Mouse (Mus musculus) naive thymus-derived CD4-positive, alpha-beta T cell, adult 2 months (primary cell): ENCODE data around the gene Psma5.
"Not testable (repeated sequence)": the region's sequence is repeated elsewhere in the genome, so short reads cannot be mapped to it uniquely, and the experiment has no call there.

Experiments used
- DNase-seq: peaks from one replicate; pipeline ENCODE4 v3.0.0-alpha.2; 2011; ENCODE audit warnings: low read depth

Gene Psma5

DNA sequence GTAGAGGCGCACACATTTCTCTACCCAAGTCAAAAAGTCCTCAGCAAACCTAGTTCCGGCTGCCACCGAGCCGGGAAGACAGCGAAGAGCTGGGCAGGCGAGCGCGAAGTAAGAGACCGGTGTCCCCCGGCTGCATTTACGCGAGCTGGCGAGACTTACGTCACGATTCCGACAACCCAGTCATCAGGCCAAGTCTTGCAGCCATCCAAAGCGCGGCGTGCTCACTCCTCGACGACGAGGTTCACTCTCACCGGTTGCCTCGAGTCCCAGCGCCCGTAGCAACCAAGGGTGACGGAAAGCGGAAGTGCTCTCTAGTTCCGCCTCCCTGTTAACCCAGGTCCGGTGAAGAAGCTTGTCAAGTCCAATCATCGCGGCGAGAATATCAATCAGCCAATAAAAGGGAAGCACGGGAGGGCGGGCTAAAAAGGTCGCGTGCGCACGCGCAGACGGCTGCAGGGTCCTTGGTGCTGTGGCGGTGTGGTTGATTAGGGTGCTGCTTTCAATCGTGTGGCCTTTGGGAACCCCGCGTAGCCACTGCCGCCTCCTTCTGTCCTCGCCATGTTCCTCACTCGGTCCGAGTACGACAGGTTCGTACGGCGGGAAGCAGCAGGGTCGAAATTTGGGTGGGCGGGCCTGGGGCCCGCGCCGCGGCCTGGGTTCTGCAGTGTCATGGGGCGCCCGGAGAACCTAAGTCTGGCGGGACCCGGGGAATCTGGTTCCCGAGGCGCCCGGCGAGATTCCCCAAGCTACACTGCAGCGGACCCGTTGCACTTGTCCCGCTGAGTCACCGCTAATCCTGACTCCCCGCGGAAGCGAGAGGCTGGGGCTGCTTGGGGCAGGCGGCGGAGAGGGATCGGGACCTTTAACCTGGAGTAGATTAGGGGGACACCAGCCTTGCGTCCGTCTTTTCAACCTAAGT, at the start of gene Psma5:
Gene Psma5, plus strand, starts transcription at position 208 of the 919 bp plus-strand sequence.
- peak; percentile 98 for DNase-seq

DNA sequence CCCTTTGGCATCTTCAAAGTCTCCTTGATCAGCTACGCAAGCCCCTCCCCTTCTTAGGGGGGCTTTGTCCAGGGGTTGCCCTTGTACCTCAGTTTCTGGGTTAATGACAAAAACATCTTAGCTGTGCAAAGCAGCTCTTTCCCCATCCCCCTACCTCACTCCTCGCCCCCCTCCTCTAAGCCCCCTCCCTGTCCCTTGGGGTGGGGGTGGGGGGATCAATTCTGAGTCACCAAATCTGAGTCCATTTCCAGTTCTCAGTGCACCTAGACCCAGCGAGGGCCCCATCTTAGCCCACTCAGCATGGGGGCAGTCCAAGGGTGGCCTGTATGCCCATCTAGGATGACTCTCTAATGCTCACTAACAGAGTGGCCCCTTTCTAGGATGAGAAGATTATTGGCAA, 47.7 kb upstream of the Psma5 start:
- no peak for DNase-seq

DNA sequence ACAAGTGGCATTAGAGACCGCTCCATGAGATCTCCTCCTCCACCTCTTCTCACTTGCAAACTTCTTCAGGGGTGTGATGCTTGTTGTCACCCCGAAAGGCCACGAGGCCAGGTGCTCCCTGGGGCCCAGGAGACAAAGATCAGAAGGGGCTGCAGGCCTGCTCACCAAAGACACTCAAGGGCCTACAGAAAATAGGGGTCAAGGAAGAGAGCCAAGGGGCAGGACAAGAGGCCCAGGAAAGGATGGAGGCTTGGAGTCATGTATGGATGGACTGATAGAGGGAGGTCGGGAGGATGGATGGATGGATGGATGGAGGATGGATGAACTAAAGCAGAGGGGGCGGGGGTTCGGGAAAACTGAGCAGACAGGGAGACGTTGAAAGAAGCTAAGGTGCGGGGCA, 47.2 kb upstream of the Psma5 start:
- peak; percentile 30 for DNase-seq

DNA sequence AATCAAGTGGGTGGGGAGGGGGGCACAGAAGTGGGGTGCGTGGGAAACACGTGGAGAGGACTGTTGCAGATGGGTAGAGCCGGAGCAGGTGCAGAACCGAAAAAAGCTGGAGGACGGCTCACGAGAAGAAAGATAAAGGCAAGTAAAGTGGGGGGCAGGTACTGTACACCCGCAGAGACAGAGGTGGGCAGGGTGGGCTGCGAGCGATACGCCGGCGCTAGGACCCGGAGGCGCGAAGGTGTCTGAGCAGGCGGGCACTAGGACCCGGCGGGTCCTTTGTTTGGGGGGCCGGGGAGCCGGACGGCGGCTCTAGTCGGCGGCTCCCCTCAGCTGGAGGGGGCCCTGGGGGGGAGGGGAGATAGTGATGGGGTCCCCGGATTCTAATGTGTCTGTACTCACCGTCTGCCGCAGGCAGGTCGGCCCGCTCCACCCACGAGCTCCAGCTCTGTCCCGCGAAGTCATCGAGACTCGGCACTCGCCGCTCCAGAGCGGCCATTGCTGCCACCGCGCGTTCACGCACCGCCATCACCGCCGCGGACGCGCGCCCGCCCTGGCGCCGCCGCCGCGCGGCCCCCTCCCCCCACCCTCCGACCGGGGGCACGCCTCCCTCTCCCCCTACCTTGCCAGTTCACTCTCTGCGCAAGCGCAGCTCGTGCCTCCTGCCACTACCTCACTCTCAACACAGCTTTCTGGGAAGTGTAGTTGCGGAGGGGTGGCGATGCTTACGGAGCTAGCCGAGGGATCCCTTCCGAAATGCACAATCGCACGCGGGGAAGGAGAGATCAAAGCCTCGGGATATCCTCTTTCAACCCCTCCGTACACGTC, 46.6 kb upstream of the Psma5 start:
- DNase-seq: peak; percentile 98

DNA sequence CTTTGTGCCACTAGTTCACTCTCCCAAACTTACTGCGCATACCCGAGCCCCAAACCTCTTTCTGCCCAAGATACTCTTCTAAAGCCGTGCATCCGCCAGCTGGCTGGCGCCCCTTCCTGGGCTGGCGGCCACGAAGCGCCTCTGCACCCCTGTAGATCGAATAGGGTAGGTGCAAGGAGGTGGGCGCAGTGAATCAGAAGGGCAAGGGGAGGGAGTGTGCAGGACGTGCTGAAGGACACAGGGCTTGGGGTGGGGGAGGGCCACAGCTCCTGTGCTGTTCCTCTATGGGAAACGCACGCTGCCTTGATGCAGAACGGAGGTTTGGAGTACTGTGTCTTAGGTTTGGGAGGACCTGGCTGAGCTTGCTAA, 46.0 kb upstream of the Psma5 start, which contains the start of gene Atxn7l2:
Gene Atxn7l2, minus strand, starts transcription at position 164 of the 369 bp plus-strand sequence.
- no peak for DNase-seq

DNA sequence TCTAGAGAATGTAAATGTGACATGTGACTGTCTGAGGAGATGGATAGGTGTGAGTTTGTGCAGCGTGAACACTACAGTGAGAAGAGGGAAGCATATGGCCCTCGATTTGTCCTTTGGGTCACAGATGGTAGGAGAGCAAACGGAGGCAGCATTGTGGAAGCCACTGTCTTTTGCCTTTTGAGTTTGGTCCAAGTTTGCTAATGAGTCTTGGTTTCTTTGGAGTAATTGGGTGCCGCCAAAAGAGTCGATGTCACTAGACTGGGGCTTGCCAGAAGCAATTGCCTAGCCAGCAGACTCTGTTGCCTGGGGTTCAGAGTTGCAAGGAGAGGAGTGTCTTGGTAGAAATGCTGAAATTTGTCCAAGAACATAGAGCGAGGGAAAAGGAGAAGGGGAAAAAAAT, 44.9 kb upstream of the Psma5 start:
- no peak for DNase-seq

DNA sequence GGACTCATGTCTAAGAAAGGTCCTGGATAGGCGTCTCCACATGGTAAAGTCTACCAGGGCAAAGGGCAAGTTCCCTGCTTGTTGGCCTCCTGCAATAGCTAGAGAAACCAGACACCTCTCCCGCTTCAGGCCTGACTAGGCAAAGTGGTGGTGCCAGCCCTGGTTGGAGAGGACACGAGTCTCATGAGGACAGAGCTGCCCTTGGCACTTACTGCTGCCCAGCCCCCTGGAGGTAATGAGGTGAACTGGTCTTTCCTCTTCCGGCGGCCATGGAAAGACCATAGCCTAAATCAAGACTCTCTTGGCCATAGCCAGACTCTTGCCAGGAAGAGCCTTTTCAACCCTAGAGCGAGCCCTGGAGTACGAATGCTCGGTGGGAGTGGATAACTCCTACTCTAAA, 44.3 kb upstream of the Psma5 start:
- no peak for DNase-seq

DNA sequence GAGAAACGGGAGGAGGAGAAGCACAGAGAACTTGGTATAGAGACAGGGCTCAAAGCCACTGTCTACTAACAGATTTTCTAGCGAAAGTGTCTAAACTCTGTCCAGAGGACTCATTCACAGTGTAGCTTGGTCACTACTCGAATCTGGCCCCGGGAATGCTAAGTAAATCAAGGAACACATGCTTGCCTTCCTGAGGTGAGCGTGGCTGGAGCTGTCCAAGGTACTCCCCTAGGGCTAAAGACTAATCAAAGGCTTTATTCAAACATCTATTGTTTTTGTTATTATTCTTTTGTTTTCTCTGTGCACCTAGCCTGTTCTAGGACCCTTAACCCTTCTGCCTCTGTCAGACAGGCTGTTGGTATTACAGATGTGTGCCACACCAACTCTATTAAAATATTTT, 42.0 kb upstream of the Psma5 start:
- no peak for DNase-seq

DNA sequence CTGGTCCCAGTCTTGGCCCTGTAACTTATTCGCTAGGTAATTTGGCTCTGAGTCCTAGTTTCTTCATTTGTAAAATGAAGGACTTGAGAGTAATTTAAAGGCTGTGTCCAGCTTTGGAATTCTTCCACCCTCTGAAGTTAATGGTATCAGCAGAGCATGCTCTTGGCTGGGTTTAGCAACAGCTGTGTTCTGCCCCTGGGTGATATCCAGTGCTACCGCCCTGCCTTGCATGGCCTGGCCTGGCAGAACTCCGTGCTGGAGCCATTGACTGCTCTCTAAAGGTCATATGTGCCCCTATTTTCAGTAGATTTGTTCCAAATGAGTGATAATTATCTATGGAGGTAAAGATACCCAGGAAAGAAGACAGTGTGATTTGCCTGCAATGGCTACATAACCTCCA, 36.1 kb upstream of the Psma5 start:
- no peak for DNase-seq

DNA sequence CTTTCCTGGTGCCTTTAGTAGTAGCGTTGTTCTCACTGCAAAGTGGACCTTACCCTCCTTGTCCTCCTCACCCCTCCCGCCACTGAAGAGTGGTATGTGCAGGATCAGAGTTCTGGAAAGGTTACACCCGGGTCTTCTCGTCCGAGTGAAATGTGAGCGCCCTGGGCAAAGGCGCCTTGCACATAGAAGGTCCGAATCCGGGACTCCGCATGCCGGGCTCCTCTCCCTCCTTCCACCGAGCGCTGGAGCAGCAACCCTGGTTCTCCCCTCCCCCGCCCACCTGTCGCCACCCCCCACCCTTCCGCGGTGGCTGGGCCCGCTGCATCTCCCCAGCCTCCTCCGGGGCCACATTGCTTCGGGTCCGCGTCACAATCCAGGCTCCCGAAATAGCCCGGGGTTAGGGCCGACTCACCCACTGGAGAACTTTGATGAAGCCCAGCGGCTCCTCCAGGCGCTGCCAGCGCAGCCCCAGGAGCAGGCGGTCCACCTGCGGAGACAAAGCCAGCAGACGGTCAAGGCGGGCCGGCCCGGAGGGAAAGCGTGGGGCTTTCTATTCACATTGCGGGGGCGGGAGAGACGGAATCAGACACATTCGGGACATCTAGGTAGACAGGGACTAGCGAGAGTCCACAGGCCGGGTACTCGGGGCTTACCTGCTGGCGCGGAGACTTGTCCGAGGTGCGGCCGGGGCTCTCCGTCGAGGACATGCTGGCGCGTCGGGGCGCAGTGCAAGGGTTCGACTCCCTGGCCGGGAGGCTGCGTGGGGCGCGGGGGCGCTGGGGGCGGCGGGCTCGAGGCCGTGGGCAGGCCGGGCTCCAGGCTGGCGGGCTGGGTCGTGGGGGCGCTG, 30.8 kb upstream of the Psma5 start:
- DNase-seq: peak; percentile 25

DNA sequence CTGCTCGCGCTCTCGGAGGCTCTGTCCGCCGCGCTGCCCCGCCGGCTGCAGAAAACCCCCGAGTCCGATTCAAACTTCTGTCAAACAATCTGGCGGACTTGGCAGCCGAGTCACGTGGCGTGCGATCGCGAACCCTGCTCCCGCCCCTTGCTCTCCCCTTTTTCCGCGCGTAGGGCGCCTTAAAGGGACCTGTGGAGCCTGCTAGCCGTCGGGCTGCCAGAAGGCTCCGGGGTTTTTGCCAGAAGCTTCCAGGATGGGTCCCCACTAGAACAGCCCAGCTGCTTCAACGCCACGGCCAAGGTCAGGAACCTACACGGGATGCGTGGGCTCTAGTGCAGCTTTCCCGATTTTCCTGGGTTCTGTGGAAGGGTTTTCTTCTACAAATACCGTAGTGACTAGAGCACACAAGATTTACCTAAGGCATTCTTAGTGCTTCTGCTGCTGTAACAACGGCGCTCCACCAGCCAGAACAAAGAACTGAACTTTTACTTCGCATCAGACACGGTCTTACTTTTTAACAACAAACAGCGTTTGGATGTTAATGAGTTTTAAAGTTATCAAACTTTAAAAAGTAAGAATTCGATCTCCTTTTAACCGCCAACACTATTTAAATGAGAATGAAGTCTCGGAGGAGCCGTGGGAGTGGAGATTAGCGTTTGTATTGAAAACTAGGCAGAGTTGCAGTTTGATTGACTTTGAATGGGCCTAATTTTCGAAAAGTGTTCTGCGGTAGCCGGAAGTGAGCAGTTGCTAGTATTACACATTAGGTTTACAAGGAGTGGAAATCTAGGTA, 30.0 kb upstream of the Psma5 start, which contains the start of gene Sypl2:
Gene Sypl2, minus strand, starts transcription at position 91 of the 793 bp plus-strand sequence.
- DNase-seq: peak; percentile 42

DNA sequence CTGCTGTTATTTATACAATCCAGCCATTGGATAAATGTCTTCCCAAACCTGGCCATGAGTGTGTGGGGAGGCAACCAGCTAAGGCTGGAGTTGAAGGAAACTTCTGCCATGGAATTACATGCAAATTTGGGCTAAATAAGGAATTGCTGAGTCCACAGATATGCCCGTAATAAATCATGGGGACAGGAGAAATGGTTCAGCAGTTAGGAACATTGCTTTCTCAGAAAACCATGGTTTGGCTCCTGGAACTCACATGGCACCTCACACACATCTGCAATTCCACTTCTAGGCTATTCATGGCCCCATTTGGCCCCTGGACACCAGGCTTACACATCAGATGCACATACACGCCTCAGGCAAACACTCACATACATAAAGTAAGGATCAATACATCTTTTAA, 29.2 kb upstream of the Psma5 start:
- no peak for DNase-seq

DNA sequence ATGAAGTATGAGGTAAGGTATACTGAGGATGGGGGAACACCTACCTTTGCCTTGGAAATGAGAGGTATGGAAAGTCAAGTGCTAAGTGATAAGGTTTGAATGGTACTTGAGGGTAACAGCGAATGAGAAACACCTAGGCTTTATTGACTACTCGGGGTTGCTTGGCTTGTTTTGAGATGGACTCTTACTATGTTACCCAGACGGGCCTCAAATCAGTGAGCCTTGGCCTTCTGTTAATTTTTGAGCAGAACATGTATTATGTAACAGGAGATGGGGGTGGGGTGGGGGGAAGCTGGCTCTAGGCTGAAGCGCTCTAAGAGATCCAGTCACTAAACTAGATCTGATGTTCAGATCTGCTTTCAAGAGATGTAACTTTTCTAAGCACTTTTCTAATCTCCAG, 25.1 kb upstream of the Psma5 start:
- no peak for DNase-seq

DNA sequence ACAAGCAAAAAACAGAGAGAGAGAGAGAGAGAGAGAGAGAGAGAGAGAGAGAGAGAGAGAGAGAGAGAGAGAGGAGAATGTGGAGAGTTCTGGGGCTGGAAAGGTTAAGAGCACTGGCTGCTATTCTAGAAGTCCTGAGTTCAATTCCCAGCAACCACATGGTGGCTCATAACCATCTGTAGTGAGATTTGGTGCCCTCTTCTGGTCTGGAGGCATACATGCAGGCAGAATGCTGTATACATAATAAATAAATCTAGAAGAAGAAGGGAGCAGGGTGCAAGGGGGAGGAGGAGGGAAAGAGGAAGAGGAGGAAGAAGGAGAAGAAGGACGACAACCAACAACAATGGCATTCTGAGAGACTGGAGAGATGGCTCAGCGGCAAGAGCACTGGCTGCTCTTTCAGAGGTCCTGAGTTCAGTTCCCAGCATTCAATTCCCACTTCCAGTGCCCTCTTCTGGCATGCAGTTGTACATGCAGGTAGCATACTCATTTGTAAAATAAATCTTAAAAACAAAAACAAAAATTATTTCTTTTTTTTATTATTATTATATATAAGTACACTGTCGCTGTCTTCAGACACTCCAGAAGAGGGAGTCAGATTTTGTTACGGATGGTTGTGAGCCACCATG, 19.1 kb upstream of the Psma5 start:
- not testable (repeated sequence) for DNase-seq

DNA sequence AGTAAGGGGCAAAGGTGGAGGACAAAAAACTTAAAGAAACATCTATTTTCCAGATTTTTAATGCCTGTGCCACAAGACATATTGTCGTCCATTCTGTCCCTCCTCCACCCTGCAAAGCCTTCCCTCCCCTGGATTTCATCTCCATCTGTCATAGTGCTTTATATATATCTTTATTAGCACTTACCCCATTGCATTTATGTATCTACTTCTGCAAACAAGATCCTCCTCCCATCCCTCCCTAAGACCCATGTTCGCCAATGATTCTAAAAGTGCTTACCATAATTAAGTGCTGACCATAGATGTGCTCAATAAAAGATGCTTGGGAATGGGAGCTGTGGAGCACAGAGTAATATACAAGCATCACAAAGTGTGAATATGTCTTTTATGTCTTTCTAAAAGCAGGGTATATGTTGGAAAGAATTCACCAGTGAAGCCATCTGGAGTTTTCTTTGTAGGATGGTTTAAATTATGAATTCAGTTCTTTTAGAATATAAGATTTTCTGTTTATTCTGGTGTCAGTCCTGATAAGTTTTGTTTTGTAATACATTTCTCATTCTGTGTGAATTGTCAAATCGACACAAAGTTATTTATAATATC, 15.4 kb upstream of the Psma5 start:
- no peak for DNase-seq

DNA sequence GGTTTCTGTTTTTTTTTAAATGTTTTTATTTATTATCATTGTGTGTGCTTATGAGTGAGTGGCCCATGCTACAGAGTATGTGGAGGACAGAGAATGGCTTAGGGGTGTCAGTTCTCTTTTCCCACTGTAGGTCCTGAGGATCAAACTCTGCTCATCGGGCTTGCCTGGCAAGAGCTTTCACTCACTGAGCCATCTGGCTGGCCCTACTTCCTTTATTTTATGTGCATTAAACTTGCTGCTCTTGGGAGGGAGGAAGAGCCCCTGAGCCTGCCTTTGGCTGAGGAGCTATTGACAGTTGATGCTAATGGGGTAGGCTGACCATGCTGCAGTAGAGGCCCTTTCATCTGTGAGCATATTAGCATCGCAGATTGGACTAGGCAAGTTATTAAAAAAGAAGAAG, 9.9 kb upstream of the Psma5 start:
- no peak for DNase-seq

DNA sequence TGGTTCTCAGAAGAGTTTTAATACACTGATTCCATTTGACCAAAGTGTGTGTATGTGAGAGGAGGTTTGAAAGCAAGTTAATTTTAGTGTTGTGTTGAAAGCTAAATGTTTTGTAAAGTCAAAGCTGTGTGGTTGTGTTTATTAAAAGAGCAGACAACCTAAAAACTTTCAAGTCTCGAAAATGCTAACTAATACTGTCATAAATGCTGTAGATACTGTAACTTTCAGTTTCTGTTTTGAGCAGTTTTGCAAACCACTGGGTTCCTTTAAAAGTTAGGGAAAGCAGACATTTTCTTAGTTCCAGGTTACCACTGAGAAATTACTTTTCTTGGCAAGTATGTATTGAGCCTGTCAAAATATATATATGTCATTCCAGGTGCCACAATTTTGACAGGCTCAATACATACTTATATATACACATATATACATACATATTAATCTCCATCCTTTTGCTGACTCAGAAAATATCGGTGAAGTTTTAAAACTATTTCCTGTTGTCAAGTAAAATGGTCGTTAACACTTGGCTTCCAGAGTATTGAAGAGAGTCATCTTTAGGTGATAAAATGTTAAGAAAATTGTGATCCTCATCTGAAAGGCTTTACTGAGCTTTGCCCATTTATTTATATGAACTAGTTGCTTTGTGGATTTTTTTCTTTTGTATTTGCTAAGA, 1.2 kb downstream of the Psma5 start:
- DNase-seq: peak; percentile 21

DNA sequence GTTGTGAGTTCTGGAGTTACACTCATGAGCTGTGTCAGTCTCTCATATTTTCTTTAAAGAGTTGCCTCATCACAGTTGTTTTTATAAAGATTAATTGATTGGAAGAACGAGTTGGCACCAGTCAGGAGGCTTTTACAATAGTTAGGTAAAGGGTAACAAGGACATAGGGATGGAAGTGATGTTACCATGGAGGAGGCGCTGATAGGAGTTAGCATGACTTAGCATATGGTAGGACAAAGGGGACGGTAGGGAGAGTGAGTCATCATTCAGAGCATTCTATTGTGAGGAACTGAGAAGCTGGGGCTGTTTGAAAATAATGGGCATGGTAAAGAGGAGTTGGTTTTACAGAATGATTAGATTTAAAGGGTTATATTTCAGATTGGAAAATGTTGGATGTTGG, 2.6 kb downstream of the Psma5 start:
- DNase-seq: no peak

DNA sequence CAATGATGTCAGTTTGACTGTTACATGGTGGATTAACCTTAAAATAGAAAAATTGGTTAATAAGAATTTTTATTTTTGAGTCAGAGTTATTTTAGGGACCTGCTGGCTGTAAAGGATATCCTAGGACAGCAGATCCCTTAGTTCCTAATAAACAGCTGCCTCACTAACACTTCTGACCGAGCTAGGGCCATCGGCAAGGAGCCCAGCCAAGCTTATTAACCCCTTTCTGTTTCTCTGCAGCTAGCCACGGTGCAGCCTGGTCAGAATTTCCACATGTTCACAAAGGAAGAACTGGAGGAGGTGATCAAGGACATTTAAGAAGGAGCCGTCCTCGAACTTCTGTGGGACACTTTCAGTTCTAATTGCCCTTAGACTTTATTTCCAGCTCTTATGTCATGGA, 22.8 kb downstream of the Psma5 start:
- DNase-seq: not testable (repeated sequence)
